26 mouse cellular contexts compared by ENCODE assay signal in genomic region chr5:99241988-99242740, GRCm38 (mm10).
A peak's percentile ranks its signal among the peaks of the same experiment; 100 is the strongest.
DNase-seq lines count a peak whose midpoint lies in the region; ATAC-seq and TF ChIP-seq lines count a peak whose summit lies in the region.
"Had no signal": no experiment of that assay in that cellular context is flagged by ENCODE, and none has a peak within 500 bp of the region (broad histone marks: within the 10 kb centered on the region; RNA-seq: fewer than 3 reads in every experiment).

No protein-coding gene starts in this region.

- ATAC-seq in lung, postnatal 0 days = peak; percentile 80
- ATAC-seq: activated CD4-positive, CD25-positive, alpha-beta regulatory T cell, adult 4 months; midbrain, embryonic 13.5 days had no signal

- no peak overlapping the region for H3K4me3 ChIP-seq in kidney, adult 2 months (ENCODE audit: insufficient read depth, low read depth, low read length)
- no peak overlapping the region for H3K4me3 ChIP-seq in lung, postnatal 0 days (ENCODE audit: low read depth, low read length)
- H3K4me3 ChIP-seq: embryonic facial prominence, embryonic 12.5 days; forebrain, embryonic 12.5 days; heart, adult 2 months; hindbrain, embryonic 13.5 days; left cerebral cortex, adult 2 months; limb, embryonic 13.5 days; liver, embryonic 13.5 days; midbrain, embryonic 13.5 days had no signal

- H3K27ac ChIP-seq in kidney, adult 2 months (ENCODE audit: insufficient read depth, low read depth, low read length) = no peak overlapping the region
- peak overlapping the region; percentile 68 for H3K27ac ChIP-seq in lung, postnatal 0 days (ENCODE audit: low read length)
- H3K27ac ChIP-seq: embryonic facial prominence, embryonic 12.5 days; forebrain, embryonic 12.5 days; heart, adult 2 months; hindbrain, embryonic 13.5 days; left cerebral cortex, adult 2 months; limb, embryonic 13.5 days; liver, embryonic 13.5 days; midbrain, embryonic 13.5 days had no signal

- TF ChIP-seq CTCF in kidney, adult 2 months (conservative IDR thresholded peaks at IDR 0.05; ENCODE audit: insufficient read depth, insufficient read length, low read depth, low read length) = no peak
- TF ChIP-seq CTCF in lung, postnatal 0 days (IDR thresholded peaks at IDR 0.05) = no peak

- no peaks in the 10 kb centered on the region for H3K27me3 ChIP-seq in kidney, adult 2 months (replicated peaks; ENCODE audit: control insufficient read depth, insufficient read depth, low read length)
- H3K27me3 ChIP-seq in lung, postnatal 0 days (replicated peaks; ENCODE audit: insufficient read depth, low read length) = no peaks in the 10 kb centered on the region
- H3K27me3 ChIP-seq: CH12.LX; embryonic facial prominence, embryonic 12.5 days; forebrain, embryonic 12.5 days; hindbrain, embryonic 13.5 days; limb, embryonic 13.5 days; liver, embryonic 13.5 days; midbrain, embryonic 13.5 days had no signal

- no peaks in the 10 kb centered on the region for H3K4me1 ChIP-seq in kidney, adult 2 months (ENCODE audit: control insufficient read depth, insufficient read depth, low read length)
- H3K4me1 ChIP-seq in lung, postnatal 0 days (ENCODE audit: insufficient read depth, low read depth, low read length) = peaks cover 15% of the 10 kb centered on the region; the same call in 1 of the 2 replicates
- H3K4me1 ChIP-seq: liver, embryonic 13.5 days had no signal

- peak; percentile 99 for TF ChIP-seq EP300 in lung, postnatal 0 days (IDR thresholded peaks at IDR 0.05)

- 69% methylated on average over 11 of the region's 11 CpGs for WGBS in kidney, adult 2 months
- WGBS in lung, postnatal 0 days = 42% methylated on average over 11 of the region's 11 CpGs

- intact Hi-C loops in left cerebral cortex, postnatal 25 days (cut with DNase I) = no loop called here

- H3K36me3 ChIP-seq in kidney, adult 2 months (ENCODE audit: control insufficient read depth, insufficient read depth, low read length) = no peaks in the 10 kb centered on the region
- peaks cover 25% of the 10 kb centered on the region for H3K36me3 ChIP-seq in lung, postnatal 0 days (ENCODE audit: insufficient read depth, low read length)
- H3K36me3 ChIP-seq: G1E had no signal

- peak; percentile 58 for DNase-seq in kidney, adult 2 months
- no peak for DNase-seq in kidney, adult 11 months
- DNase-seq in 3T3-L1 (ENCODE audit: low read depth, low spot score) = peak; percentile 43
- peak; percentile 45 for DNase-seq in embryo, embryonic 10.5 days (ENCODE audit: low spot score)
- DNase-seq in lung, postnatal 0 days (ENCODE audit: low spot score) = peak; percentile 80
- no peak for DNase-seq in layer of hippocampus, adult 18-20 months (ENCODE audit: low spot score in 2 of 2)
- no peak for DNase-seq in cerebellum, adult 18-20 months
- DNase-seq in left cerebral cortex, postnatal 25 days (ENCODE audit: low spot score in 2 of 2) = no peak
- DNase-seq: adrenal gland, postnatal 10 days; B cell, adult 2 months; cerebellum, adult 2 months; cerebellum, postnatal 36 days; gastrocnemius, postnatal 25 days; heart, adult 2 months; heart, postnatal 36 days; liver, embryonic 13.5 days; thymus, adult 2 months had no signal

- no peaks in the 10 kb centered on the region for H3K9me3 ChIP-seq in lung, postnatal 0 days (ENCODE audit: low read length)
- H3K9me3 ChIP-seq: embryonic facial prominence, embryonic 12.5 days; forebrain, embryonic 12.5 days; hindbrain, embryonic 13.5 days; limb, embryonic 13.5 days; liver, embryonic 13.5 days; midbrain, embryonic 13.5 days had no signal

- no peak overlapping the region for H3K9ac ChIP-seq in lung, postnatal 0 days (replicated peaks; ENCODE audit: low read depth)
- H3K9ac ChIP-seq: embryonic facial prominence, embryonic 12.5 days; forebrain, embryonic 12.5 days; hindbrain, embryonic 13.5 days; limb, embryonic 13.5 days; liver, embryonic 13.5 days; midbrain, embryonic 13.5 days had no signal

- TF ChIP-seq POLR2A in kidney, adult 2 months (IDR thresholded peaks at IDR 0.05; ENCODE audit: low read depth, low read length) = no peak

- H3K4me2 ChIP-seq in lung, postnatal 0 days (replicated peaks; ENCODE audit: low read depth, low read length) = no peak overlapping the region
- H3K4me2 ChIP-seq: embryonic facial prominence, embryonic 12.5 days; forebrain, embryonic 12.5 days; hindbrain, embryonic 13.5 days; limb, embryonic 13.5 days; liver, embryonic 13.5 days; midbrain, embryonic 13.5 days had no signal

Comparison
In these comparisons a context has a peak if more than half of its experiments do, and no peak if none do; other contexts are left out.
1. DNase-seq: peak in kidney, adult 2 months (single experiment), 3T3-L1 (single experiment), embryo, embryonic 10.5 days (single experiment) and lung, postnatal 0 days (single experiment); none in kidney, adult 11 months (single experiment), layer of hippocampus, adult 18-20 months (0 of 2), cerebellum, adult 18-20 months (0 of 2) and left cerebral cortex, postnatal 25 days (0 of 2).